Mouse (Mus musculus) lung, postnatal 10 days (tissue): ENCODE results near the gene C1ql1.

Experiments used
- DNase-seq: peaks from one replicate; pipeline ENCODE4 v3.0.0; 2021

C1ql1 gene

GRCm38 (mm10) chr11:102957692-102958091 is 11.2 kb upstream of the C1ql1 start:
- DNase-seq = no peak

- DNase-seq = peak; percentile 88
Observed at GRCm38 (mm10) chr11:102956962-102957614, 10.6 kb upstream of the C1ql1 start.

- DNase-seq = no peak
Observed at GRCm38 (mm10) chr11:102952922-102953321, 6.4 kb upstream of the C1ql1 start.

- DNase-seq = peak; percentile 53
Observed at GRCm38 (mm10) chr11:102948043-102948961, 1.8 kb upstream of the C1ql1 start.

- DNase-seq = no peak
Observed at GRCm38 (mm10) chr11:102946992-102947343, 480 bp upstream of the C1ql1 start.

- DNase-seq = no peak
Observed at GRCm38 (mm10) chr11:102945306-102946264, 903 bp downstream of the C1ql1 start.

- no peak for DNase-seq
Observed at GRCm38 (mm10) chr11:102941236-102941635, 5.3 kb downstream of the C1ql1 start.

- DNase-seq = no peak
Observed at GRCm38 (mm10) chr11:102939024-102939675, 7.3 kb downstream of the C1ql1 start.

GRCm38 (mm10) chr11:102937529-102938182 is 8.8 kb downstream of the C1ql1 start:
- DNase-seq = no peak

- DNase-seq = no peak
Observed at GRCm38 (mm10) chr11:102936272-102936671, 10.2 kb downstream of the C1ql1 start.

GRCm38 (mm10) chr11:102930672-102931071 is 15.8 kb downstream of the C1ql1 start:
- DNase-seq = no peak

GRCm38 (mm10) chr11:102925351-102925717 is 21.2 kb downstream of the C1ql1 start:
- DNase-seq = peak; percentile 74

- peak; percentile 96 for DNase-seq
Observed at GRCm38 (mm10) chr11:102924557-102925350, 21.7 kb downstream of the C1ql1 start, which contains the start of gene Kif18b. Gene Kif18b, minus strand, starts transcription at chr11:102925124.

GRCm38 (mm10) chr11:102921491-102921890 is 25.0 kb downstream of the C1ql1 start:
- no peak for DNase-seq

- no peak for DNase-seq
Observed at GRCm38 (mm10) chr11:102918077-102918476, 28.4 kb downstream of the C1ql1 start.

- DNase-seq = no peak
Observed at GRCm38 (mm10) chr11:102915380-102915779, 31.1 kb downstream of the C1ql1 start.

- DNase-seq = no peak
Observed at GRCm38 (mm10) chr11:102911376-102911775, 35.1 kb downstream of the C1ql1 start.

GRCm38 (mm10) chr11:102903654-102904053 is 42.8 kb downstream of the C1ql1 start:
- DNase-seq = no peak

GRCm38 (mm10) chr11:102902107-102902506 is 44.4 kb downstream of the C1ql1 start:
- DNase-seq = no peak

GRCm38 (mm10) chr11:102901199-102901598 is 45.3 kb downstream of the C1ql1 start:
- DNase-seq = no peak

- DNase-seq = peak; percentile 91
Observed at GRCm38 (mm10) chr11:102900763-102901162, 45.7 kb downstream of the C1ql1 start, which contains the start of gene Gfap. Gene Gfap, minus strand, starts transcription at chr11:102900912.
